21 mouse cellular contexts compared by ENCODE assay signal in genomic region chr12:52904046-52904445, GRCm38 (mm10).
DNase-seq lines count a peak whose midpoint lies in the region; ATAC-seq lines count a peak whose summit lies in the region.
"Had no signal": no experiment of that assay in that cellular context is flagged by ENCODE, and none has a peak within 500 bp of the region (broad histone marks: within the 10 kb centered on the region; RNA-seq: fewer than 3 reads in every experiment).

No protein-coding gene starts in this region.

- no peaks in the 10 kb centered on the region for H3K27me3 ChIP-seq in hindbrain, embryonic 13.5 days
- H3K27me3 ChIP-seq: CH12.LX, Patski had no signal

- H3K36me3 ChIP-seq in hindbrain, embryonic 13.5 days, result no peaks in the 10 kb centered on the region
- H3K36me3 ChIP-seq: G1E had no signal

- ATAC-seq in common myeloid progenitor, adult 5-6 weeks (replicated peaks; ENCODE audit: low read depth, poor library complexity, severe bottlenecking), result peak; percentile 45; the same call in 1 of the 2 replicates
- peak; percentile 85 for ATAC-seq in granulocyte monocyte progenitor cell, adult 5-6 weeks (replicated peaks; ENCODE audit: poor library complexity, severe bottlenecking)
- ATAC-seq in megakaryocyte progenitor cell, adult 5-6 weeks (replicated peaks; ENCODE audit: poor library complexity), result peak; percentile 73
- no peak for ATAC-seq in hindbrain, embryonic 13.5 days (ENCODE audit: low FRiP score)
- ATAC-seq: activated CD4-positive, CD25-positive, alpha-beta regulatory T cell, adult 4 months; CD4-positive, CD25-positive, alpha-beta regulatory T cell, adult 4 months; Patski had no signal

- no peaks in the 10 kb centered on the region for H3K9me3 ChIP-seq in hindbrain, embryonic 13.5 days

- no peak for DNase-seq in heart, adult 11 months
- no peak for DNase-seq in adrenal gland, adult 8-10 months
- DNase-seq: adrenal gland, adult 2 months; adrenal gland, postnatal 10 days; adrenal gland, postnatal 14 days; adrenal gland, postnatal 25 days; adrenal gland, postnatal 36 days; B cell, adult 2 months; cerebellum, adult 11 months; cerebellum, adult 11-12 months; cerebellum, adult 18-20 months; cerebellum, adult 2 months had no signal

- no peak overlapping the region for H3K4me3 ChIP-seq in hindbrain, embryonic 13.5 days

- no peaks in the 10 kb centered on the region for H3K4me1 ChIP-seq in hindbrain, embryonic 13.5 days (replicated peaks)

- no peak overlapping the region for H3K27ac ChIP-seq in hindbrain, embryonic 13.5 days

- no peak overlapping the region for H3K9ac ChIP-seq in hindbrain, embryonic 13.5 days

- WGBS in hindbrain, embryonic 13.5 days, result 84% methylated on average over 5 of the region's 5 CpGs

- H3K4me2 ChIP-seq in hindbrain, embryonic 13.5 days, result no peak overlapping the region
